Mouse (Mus musculus) heart, postnatal 4 days (tissue): ENCODE measurements at regions not wholly inside any gene's neighbourhood (a gene's known extent, or its start where the extent isn't known, plus 50 kb on each side); places are given as distances from the start of the nearest gene placed in this dataset.

ENCODE experiments used
- DNase-seq: peaks from one replicate; pipeline ENCODE4 v3.0.0; 2021

DNA sequence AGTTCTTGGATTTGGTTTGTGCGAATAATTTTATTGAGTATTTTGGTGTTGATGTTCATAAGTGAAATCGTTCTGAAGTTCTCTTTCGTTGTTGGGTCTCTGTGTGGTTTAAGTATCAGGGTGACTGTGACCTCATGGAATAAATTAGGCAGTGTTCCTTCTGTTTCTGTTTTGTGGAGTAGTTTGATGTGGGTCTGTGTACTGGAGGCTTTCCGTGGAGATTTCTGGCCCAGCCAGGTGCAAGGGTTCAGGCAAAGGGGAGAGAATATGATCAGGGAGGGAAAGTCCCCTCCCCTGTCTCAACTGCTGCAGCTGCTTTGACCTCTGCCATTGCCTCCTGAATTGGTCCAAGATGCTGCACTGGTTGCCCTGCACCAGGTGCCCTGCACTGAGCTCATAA is 775.7 kb downstream of the Otol1 start:
- no peak for DNase-seq

DNA sequence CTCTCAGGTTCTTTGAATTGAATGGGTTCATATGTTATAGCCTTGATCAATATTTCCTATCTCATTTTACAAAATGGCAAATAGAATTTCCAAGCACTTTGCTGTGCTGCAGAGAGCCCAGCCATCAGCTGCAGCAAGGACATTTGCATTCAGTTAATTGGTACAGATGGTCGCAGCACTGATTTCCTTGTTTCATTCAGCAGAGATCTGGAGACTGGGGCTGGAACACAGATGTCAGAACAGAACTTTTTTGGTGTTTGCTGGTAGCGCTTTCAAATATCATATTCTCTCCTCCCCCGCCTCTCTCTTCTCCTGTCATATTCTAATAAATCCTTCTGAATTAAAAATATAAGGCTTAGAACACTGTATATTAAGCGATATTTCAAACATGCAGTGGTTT is 794.8 kb downstream of the Otol1 start:
- no peak for DNase-seq

DNA sequence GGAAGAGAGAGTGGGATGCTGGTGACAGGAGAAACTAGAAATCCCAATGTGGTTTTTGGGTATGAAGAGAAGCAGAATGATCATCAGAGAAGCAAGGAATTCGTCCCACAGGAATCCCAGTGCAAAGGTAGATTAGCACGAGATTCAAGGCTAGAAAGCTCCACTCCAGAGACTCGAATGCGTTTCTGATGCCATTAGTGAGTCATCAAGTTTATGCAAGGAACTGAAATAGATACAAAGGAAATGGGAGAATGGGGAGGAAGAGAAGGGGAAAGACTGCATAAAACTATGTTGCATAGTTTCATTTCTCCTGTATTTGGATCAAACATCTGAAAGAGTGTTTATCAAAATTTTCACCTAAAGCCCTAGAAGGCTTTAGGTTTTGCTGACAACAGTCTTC is 796.0 kb downstream of the Otol1 start:
- no peak for DNase-seq

DNA sequence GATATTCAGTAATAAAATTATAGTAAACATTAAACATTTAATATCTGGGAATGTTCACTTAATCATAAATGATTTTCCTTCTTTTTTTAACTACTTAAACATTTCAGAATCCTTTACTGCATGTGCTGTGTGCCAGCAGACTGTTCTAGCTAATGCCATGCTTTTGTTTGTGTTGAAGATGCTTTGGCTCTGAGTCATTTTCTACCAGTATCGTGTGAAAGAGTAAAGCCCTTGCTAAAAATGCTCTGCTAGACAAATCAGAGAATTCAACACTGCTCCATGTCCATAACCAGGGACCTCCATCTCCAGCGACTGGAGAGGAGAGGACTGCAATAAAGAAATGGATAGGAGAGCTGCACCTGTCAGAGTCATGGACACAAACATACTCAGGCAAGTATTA is 796.5 kb downstream of the Otol1 start:
- no peak for DNase-seq

DNA sequence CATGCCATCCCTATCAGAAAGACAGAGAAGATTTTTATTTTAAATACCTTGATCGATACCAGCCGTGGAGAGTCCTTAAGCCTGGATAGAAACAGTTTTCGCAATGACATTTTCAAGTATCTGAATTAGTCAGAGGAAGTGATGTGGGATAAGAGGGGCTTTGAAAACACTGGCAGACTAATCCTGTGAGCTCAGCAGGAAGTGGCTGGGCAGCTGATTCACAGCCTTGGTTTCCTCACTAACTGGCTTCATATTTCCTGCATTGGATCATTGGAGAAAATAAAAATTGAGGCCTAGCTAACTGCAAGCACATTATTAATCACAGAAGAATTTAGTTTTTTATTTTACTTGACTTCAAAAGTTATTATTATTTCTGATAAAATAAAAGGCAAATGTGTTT is 799.8 kb downstream of the Otol1 start:
- peak; percentile 5 for DNase-seq
